Mouse (Mus musculus): Measurements from ENCODE around the gene Ptprr. TPM values are rescaled to one million over a fixed set of nuclear protein-coding genes. Genes with fewer than 3 reads are reported as not detected.

Ptprr gene
- total RNA-seq, 4 experiments from 2014 or later, result 1.3 to 1.7 (median 1.4) TPM

GRCm38 (mm10) chr10:116266561-116267433 lies 248.8 kb downstream of the Ptprr start:
- DNase-seq (ENCODE audit: low spot score), result peak; percentile 87

- DNase-seq (ENCODE audit: low spot score), result no peak
Measured at GRCm38 (mm10) chr10:116267434-116267822, 249.4 kb downstream of the Ptprr start.

GRCm38 (mm10) chr10:116268343-116268742 lies 250.3 kb downstream of the Ptprr start:
- DNase-seq (ENCODE audit: low spot score), result no peak

- no peak for DNase-seq (ENCODE audit: low spot score)
Measured at GRCm38 (mm10) chr10:116270646-116271469, 252.8 kb downstream of the Ptprr start.

GRCm38 (mm10) chr10:116271470-116271915 lies 253.5 kb downstream of the Ptprr start:
- DNase-seq (ENCODE audit: low spot score), result no peak

GRCm38 (mm10) chr10:116272156-116272555 lies 254.1 kb downstream of the Ptprr start:
- DNase-seq (ENCODE audit: low spot score), result no peak

GRCm38 (mm10) chr10:116275280-116275679 lies 257.3 kb downstream of the Ptprr start, which contains the start of gene Ptprb:
TSS of gene Ptprb (plus strand) at chr10:116275523.
- DNase-seq (ENCODE audit: low spot score), result no peak

GRCm38 (mm10) chr10:116286697-116287344 lies 268.8 kb downstream of the Ptprr start:
- no peak for DNase-seq (ENCODE audit: low spot score)

GRCm38 (mm10) chr10:116288130-116288529 lies 270.1 kb downstream of the Ptprr start:
- peak; percentile 79 for DNase-seq (ENCODE audit: low spot score)

- DNase-seq (ENCODE audit: low spot score), result no peak
Measured at GRCm38 (mm10) chr10:116290483-116290882, 272.5 kb downstream of the Ptprr start.

GRCm38 (mm10) chr10:116291153-116291755 lies 273.2 kb downstream of the Ptprr start:
- no peak for DNase-seq (ENCODE audit: low spot score)

GRCm38 (mm10) chr10:116296439-116296838 lies 278.4 kb downstream of the Ptprr start:
- no peak for DNase-seq (ENCODE audit: low spot score)

- DNase-seq (ENCODE audit: low spot score), result peak; percentile 53
Measured at GRCm38 (mm10) chr10:116297854-116298253, 279.8 kb downstream of the Ptprr start.

GRCm38 (mm10) chr10:116300824-116301223 lies 282.8 kb downstream of the Ptprr start:
- DNase-seq (ENCODE audit: low spot score), result no peak

GRCm38 (mm10) chr10:116301258-116301657 lies 283.2 kb downstream of the Ptprr start:
- DNase-seq (ENCODE audit: low spot score), result peak; percentile 74

GRCm38 (mm10) chr10:116304355-116304754 lies 286.3 kb downstream of the Ptprr start:
- no peak for DNase-seq (ENCODE audit: low spot score)

GRCm38 (mm10) chr10:116309460-116309859 lies 291.4 kb downstream of the Ptprr start:
- no peak for DNase-seq (ENCODE audit: low spot score)

- peak; percentile 45 for DNase-seq (ENCODE audit: low spot score)
Measured at GRCm38 (mm10) chr10:116310516-116311210, 292.6 kb downstream of the Ptprr start.

- peak; percentile 84 for DNase-seq (ENCODE audit: low spot score)
Measured at GRCm38 (mm10) chr10:116319246-116319645, 301.2 kb downstream of the Ptprr start.

Measured in heart, adult 8-10 months (tissue).